Mouse (Mus musculus): ENCODE data around the gene Ap2s1. TPM values are rescaled to one million over a fixed set of nuclear protein-coding genes. Genes with fewer than 3 reads are reported as not detected.

Gene Ap2s1
- polyA plus RNA-seq, 1 experiment from 2014 or later = 280 TPM

DNA sequence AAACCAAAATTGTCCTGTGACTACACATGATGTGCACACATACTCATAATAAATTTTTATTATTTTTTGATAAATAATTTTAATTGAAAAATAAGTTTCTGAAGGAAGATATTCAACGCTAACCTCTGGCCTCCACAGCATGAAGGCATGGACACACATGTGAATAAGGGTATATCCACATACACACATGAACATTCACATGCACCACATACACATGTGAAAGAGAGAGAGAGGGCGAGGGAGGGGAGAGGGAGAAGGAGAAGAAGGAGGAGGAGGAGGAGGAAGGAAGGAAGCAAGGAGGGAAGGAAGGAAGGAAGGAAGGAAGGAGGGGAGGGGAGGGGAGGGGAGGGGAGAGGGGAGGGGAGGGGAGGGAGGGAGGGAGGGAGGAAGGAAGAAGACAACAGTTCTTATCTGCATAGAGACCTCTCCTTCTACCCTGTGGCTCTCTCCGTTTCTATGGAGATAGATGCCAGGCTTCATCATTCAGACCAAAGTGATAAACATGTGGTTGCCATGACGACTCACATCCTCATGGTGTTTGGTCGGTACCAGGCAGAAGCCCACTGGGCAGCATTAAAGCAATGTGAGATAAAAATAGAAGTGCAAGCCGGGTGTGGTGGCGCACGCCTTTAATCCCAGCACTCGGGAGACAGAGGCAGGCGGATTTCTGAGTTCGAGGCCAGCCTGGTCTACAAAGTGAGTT lies 20.8 kb downstream of the Ap2s1 start:
- WGBS = 66% methylated on average over 10 of the region's 11 CpGs
- no peak overlapping the region for H3K4me2 ChIP-seq
- no peaks in the 10 kb centered on the region for H3K9me3 ChIP-seq
- H3K36me3 ChIP-seq = no peaks in the 10 kb centered on the region
- peaks cover 23% of the 10 kb centered on the region for H3K4me1 ChIP-seq
- H3K4me3 ChIP-seq = no peak overlapping the region
- H3K27ac ChIP-seq = no peak overlapping the region
- no peaks in the 10 kb centered on the region for H3K27me3 ChIP-seq
- no peak overlapping the region for H3K9ac ChIP-seq
- ATAC-seq (ENCODE audit: borderline replicate concordance, extremely low read depth, low FRiP score, low TSS enrichment) = no peak

DNA sequence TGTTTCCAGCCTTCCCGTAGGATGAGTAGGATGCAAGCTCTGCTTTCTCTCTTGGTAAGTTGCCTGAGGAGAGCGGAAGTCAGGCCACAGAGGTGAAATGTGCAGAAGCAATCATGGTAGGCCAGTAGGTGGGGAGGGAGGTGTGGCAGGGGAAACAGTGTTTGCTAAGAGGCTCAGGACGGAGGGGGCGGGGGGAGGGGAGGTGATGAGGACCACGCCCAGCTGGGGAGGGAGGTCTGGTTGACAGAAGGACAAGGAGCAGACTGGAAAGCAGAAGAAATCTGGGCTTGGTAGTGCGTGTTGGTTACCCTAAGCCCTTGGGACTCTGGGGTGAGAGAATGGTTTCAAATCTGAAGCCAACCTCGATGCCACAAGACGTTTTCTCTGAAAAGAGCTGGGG lies 22.1 kb downstream of the Ap2s1 start:
- WGBS = 14% methylated on average over 8 of the region's 8 CpGs
- no peak overlapping the region for H3K4me2 ChIP-seq
- peak overlapping the region; percentile 66 for H3K27ac ChIP-seq

DNA sequence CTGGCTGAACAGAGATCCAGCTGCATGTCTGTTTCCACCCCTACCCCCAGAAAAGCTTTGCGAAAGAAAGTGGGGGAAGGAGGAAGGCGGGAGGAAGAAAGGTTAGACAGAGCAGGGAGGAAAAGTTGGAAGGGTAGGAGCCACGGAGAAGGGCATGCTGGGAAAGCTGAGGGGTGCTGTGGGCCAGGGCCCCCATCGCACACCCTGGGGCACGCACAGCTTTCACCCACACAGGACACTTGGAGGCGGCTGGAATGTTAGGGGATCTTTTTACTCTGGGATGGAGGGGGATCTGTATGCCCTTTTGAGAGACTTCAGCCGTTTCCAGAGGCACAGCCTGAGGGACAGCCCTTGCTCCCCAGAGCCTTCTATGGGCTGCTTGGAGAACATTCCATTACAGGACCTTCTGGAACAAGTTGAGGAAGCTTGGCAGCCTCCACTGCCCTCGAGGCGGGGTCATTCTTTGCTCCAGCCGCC lies 22.8 kb downstream of the Ap2s1 start:
- no peak overlapping the region for H3K4me3 ChIP-seq
- 30% methylated on average over 10 of the region's 10 CpGs for WGBS
- no peaks in the 10 kb centered on the region for H3K27me3 ChIP-seq
- H3K9me3 ChIP-seq = no peaks in the 10 kb centered on the region
- ATAC-seq (ENCODE audit: borderline replicate concordance, extremely low read depth, low FRiP score, low TSS enrichment) = peak; percentile 71; the same call in 1 of the 2 replicates
- peak overlapping the region; percentile 81 for H3K27ac ChIP-seq
- H3K4me2 ChIP-seq = peak overlapping the region; percentile 30; the same call in 1 of the 2 replicates
- no peak overlapping the region for H3K9ac ChIP-seq
- H3K4me1 ChIP-seq = peaks cover 16% of the 10 kb centered on the region
- no peaks in the 10 kb centered on the region for H3K36me3 ChIP-seq

More for the DNA sequence above, 22.1 kb downstream of the Ap2s1 start:
- no peaks in the 10 kb centered on the region for H3K27me3 ChIP-seq
- ATAC-seq (ENCODE audit: borderline replicate concordance, extremely low read depth, low FRiP score, low TSS enrichment) = no peak
- peaks cover 20% of the 10 kb centered on the region for H3K4me1 ChIP-seq
- no peak overlapping the region for H3K9ac ChIP-seq
- no peaks in the 10 kb centered on the region for H3K36me3 ChIP-seq
- no peaks in the 10 kb centered on the region for H3K9me3 ChIP-seq
- H3K4me3 ChIP-seq = no peak overlapping the region

DNA sequence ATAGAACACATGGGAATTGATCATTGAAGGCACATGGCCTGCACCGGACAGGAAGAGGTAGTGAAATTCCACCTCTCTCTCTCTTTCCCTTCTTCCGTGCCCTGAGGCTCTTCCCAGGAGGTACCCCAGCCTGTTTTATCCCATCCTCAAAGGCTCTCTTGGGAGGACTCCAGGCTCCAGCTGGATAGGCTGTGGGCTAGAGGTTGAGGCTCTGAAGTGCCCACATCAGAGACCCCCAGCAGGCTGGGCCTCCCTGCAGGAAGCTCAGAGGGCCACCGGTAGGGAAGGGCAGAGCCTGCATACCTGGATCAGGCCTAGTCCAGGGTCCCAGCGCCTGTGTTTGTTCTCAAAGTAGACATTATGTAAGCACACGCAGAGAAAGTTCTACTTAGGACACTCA lies 23.4 kb downstream of the Ap2s1 start:
- Histone ChIP-seq H3K4me3 (no peak overlapping the region), H3K36me3 (no peaks in the 10 kb centered on the region), H3K9me3 (no peaks in the 10 kb centered on the region), H3K9ac (no peak overlapping the region), H3K4me2 (no peak overlapping the region), H3K4me1 (peaks cover 19% of the 10 kb centered on the region), H3K27me3 (no peaks in the 10 kb centered on the region), H3K27ac (peak overlapping the region; percentile 31; the same call in 1 of the 2 replicates)
- 38% methylated on average over 5 of the region's 5 CpGs for WGBS
- ATAC-seq (ENCODE audit: borderline replicate concordance, extremely low read depth, low FRiP score, low TSS enrichment) = no peak

DNA sequence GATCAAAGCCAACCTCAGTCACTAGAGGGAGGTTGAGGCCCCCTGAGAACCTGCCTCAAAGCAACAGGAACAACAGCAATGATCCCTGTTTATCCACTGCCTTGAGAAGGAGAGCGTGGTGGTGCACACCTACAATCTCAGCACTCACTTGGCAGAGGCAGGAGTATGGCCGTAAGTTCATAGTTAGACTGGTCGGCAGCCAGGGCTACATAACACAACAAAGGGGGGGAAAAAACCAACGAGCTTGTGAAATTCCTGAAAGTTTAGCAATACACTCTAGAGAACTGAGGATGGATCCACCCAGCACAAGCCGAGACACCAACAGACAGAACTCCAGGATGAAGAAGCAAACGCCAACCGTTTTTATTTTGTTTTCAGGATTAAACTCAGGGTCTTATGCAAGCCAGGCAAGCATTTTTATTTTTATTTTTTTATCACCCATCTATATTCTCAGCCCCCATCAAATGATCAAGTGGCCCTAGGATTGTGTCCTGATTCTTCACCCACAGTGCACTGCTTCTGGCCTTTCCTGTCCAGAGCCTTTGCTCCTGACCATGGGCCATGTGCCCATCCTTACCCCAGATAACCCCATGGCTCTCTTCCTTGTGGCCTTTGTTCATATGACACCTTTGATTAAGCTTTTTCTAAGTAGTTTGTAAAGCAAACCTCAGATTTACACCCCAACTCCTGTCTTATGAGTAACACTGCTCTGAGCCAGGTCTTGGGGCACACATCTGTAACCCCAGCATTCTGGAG lies 25.4 kb downstream of the Ap2s1 start:
- Histone ChIP-seq H3K9me3 (no peaks in the 10 kb centered on the region), H3K4me3 (no peak overlapping the region), H3K27ac (no peak overlapping the region), H3K4me2 (no peak overlapping the region), H3K36me3 (no peaks in the 10 kb centered on the region), H3K4me1 (peaks cover 19% of the 10 kb centered on the region), H3K27me3 (no peaks in the 10 kb centered on the region), H3K9ac (no peak overlapping the region)
- WGBS = 76% methylated on average over 7 of the region's 7 CpGs
- ATAC-seq (ENCODE audit: borderline replicate concordance, extremely low read depth, low FRiP score, low TSS enrichment) = no peak

DNA sequence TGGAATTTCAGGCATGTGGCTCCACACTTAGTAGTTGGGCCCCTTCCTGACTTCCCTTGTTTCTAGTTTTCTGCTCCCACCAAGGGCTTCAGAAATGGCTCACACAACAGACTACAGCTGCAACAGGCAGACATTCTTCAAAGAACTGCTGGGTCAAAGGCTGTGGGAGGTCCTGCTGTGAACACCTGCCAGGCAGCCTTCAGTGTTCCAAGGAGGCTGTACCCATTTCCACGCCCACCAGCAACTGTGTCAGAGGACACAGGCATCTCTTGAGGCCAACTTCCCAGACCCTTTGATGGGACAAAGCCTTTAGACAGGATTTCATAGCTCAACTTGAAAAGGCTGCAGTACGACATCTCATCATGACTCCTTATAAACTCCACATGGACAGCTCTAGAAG lies 28.2 kb downstream of the Ap2s1 start:
- H3K4me3 ChIP-seq = no peak overlapping the region
- no peaks in the 10 kb centered on the region for H3K9me3 ChIP-seq
- H3K27me3 ChIP-seq = no peaks in the 10 kb centered on the region
- no peak overlapping the region for H3K4me2 ChIP-seq
- no peaks in the 10 kb centered on the region for H3K36me3 ChIP-seq
- WGBS = 55% methylated on average over 2 of the region's 2 CpGs
- H3K4me1 ChIP-seq = peaks cover 7% of the 10 kb centered on the region; the same call in 1 of the 2 replicates
- no peak overlapping the region for H3K27ac ChIP-seq
- ATAC-seq (ENCODE audit: borderline replicate concordance, extremely low read depth, low FRiP score, low TSS enrichment) = no peak
- H3K9ac ChIP-seq = no peak overlapping the region

DNA sequence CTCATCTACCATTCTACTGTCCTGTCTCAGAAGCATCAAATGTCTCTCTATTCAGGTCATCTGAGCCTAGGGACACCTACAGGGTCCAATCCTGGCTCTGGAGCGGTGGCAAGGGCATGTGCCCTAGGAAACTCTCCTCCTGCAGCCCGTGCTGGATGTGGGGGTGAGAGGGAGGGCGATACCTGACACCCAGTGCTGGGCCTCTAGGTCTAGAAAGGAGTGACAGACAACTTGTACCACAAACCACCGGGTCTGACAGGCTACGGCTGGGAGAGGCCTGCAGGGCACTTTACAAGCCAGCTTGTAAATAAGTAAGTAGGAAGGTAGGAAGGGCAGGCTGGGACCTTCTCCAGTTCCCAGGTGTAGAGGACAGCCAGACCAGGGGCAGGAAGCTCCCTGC lies 37.7 kb downstream of the Ap2s1 start:
- H3K27me3 ChIP-seq = no peaks in the 10 kb centered on the region
- H3K27ac ChIP-seq = no peak overlapping the region
- no peaks in the 10 kb centered on the region for H3K36me3 ChIP-seq
- 31% methylated on average over 5 of the region's 5 CpGs for WGBS
- H3K4me1 ChIP-seq = peaks cover 4% of the 10 kb centered on the region; the same call in 1 of the 2 replicates
- H3K4me2 ChIP-seq = no peak overlapping the region
- H3K9ac ChIP-seq = no peak overlapping the region
- no peak for ATAC-seq (ENCODE audit: borderline replicate concordance, extremely low read depth, low FRiP score, low TSS enrichment)
- no peaks in the 10 kb centered on the region for H3K9me3 ChIP-seq
- no peak overlapping the region for H3K4me3 ChIP-seq

DNA sequence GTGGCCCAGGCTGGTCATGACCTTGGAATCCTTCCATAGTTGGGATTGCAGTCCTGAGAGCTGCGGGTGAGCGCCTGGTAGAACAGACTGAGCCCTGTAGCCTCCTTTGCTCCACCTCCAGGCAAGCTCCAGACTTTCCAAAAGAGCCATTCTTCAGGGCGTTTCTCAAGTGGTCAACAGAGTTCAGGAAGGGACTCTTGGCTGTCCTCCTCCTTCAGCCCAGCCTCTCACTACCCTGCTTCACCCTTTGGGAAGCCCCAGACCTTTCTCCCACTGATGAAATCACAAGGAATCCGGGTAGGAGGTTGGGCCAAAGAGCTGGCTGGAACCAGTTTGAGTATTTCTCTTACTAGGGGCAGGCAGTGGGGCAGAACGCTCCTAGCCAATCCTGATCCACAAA lies 41.9 kb downstream of the Ap2s1 start:
- no peak for ATAC-seq (ENCODE audit: borderline replicate concordance, extremely low read depth, low FRiP score, low TSS enrichment)
- 47% methylated on average over 5 of the region's 5 CpGs for WGBS
- H3K36me3 ChIP-seq = no peaks in the 10 kb centered on the region
- peak overlapping the region; percentile 64 for H3K27ac ChIP-seq
- H3K4me3 ChIP-seq = no peak overlapping the region
- no peaks in the 10 kb centered on the region for H3K27me3 ChIP-seq
- no peak overlapping the region for H3K9ac ChIP-seq
- peaks cover 32% of the 10 kb centered on the region for H3K4me1 ChIP-seq
- H3K9me3 ChIP-seq = no peaks in the 10 kb centered on the region
- H3K4me2 ChIP-seq = no peak overlapping the region

DNA sequence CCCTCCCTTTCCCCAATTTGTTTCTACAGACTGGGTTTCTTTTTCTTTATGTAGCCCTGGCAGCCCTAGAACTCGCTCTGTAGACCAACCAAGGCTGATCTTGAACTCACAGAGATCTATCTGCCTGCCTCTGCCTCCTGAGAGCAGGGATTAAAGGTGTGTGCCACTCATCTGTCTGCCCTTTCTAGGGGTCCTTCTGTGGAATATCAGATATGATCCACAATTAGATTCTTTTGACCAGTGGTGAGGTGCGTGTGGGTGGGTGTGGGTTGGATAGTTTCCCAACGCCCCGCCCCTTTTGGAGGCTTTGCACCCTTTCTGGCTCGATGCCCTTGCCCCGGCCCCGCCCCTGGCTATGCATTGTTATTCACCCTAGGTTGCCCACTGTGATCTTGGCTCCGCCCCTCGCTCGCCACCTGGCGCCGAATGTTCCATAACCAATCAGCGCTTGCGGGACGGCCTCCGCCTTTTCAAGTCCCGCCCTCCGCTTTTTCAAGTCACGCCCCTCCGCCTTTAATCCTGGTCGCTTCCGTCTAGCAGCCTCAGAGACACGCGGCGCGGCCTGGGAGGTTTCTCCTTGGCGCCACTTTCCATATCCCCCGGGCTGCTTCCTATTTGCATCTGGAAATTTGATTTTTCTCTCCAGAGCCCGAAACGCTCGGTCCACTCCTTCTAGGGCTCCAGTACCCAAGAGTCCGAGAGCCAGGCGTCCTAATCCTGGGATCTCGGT lies 42.8 kb downstream of the Ap2s1 start, which contains the start of gene Slc1a5:
Gene Slc1a5 (plus strand): TSS at position 516 of the 730 bp plus-strand sequence.
- H3K9ac ChIP-seq = peak within 1 kb of the TSS; percentile 78
- ATAC-seq (ENCODE audit: borderline replicate concordance, extremely low read depth, low FRiP score, low TSS enrichment) = peak; percentile 86
- peaks cover 35% of the 10 kb centered on the region for H3K4me1 ChIP-seq
- peak within 1 kb of the TSS; percentile 60 for H3K4me3 ChIP-seq
- H3K4me2 ChIP-seq = peak within 1 kb of the TSS; percentile 96
- H3K36me3 ChIP-seq = no peaks in the 10 kb centered on the region
- peak within 1 kb of the TSS; percentile 64 for H3K27ac ChIP-seq
- no peaks in the 10 kb centered on the region for H3K9me3 ChIP-seq
- 3% methylated on average over 34 of the region's 34 CpGs for WGBS
- no peaks in the 10 kb centered on the region for H3K27me3 ChIP-seq

DNA sequence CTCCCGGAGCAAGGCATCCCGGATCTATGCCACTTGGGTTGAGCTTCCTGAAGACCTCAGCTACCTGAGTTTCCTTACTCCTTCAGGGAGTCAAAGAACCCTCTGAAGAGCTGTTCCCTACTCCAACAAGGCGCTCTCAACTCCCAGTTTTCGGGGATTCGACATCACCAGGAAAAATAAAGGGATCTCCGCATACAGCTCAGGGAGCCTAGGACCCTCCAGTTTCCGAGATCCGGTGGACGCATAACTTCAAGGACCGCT lies 43.3 kb downstream of the Ap2s1 start:
- under 1% methylated on average over 10 of the region's 10 CpGs for WGBS
- H3K9ac ChIP-seq = peak overlapping the region; percentile 78
- H3K4me2 ChIP-seq = peak overlapping the region; percentile 96
- H3K27me3 ChIP-seq = no peaks in the 10 kb centered on the region
- H3K36me3 ChIP-seq = no peaks in the 10 kb centered on the region
- ATAC-seq (ENCODE audit: borderline replicate concordance, extremely low read depth, low FRiP score, low TSS enrichment) = no peak; the same call in 1 of the 2 replicates
- H3K4me3 ChIP-seq = peak overlapping the region; percentile 60
- peaks cover 35% of the 10 kb centered on the region for H3K4me1 ChIP-seq
- no peaks in the 10 kb centered on the region for H3K9me3 ChIP-seq
- H3K27ac ChIP-seq = peak overlapping the region; percentile 64

DNA sequence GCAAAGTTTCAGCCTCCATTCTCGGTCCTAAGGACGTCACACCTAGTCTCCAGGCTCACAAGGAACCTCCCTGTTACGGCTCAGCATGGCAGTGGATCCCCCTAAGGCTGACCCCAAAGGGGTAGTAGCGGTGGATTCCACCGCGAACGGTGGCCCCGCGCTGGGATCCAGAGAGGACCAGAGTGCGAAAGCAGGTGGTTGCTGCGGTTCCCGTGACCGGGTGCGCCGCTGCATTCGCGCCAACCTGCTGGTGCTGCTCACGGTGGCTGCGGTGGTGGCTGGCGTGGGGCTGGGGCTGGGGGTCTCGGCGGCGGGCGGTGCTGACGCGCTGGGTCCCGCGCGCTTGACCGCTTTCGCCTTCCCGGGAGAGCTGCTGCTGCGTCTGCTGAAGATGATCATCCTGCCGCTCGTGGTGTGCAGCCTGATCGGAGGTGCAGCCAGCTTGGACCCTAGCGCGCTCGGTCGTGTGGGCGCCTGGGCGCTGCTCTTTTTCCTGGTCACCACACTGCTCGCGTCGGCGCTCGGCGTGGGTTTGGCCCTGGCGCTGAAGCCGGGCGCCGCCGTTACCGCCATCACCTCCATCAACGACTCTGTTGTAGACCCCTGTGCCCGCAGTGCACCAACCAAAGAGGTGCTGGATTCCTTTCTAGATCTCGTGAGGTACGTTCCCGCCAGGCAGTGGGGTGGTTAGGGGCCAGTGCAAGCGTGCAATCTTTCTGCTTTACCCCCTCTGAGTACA lies 43.8 kb downstream of the Ap2s1 start:
- Histone ChIP-seq H3K27ac (peak overlapping the region; percentile 64), H3K4me1 (peaks cover 35% of the 10 kb centered on the region), H3K27me3 (no peaks in the 10 kb centered on the region), H3K9me3 (no peaks in the 10 kb centered on the region), H3K4me3 (peak overlapping the region; percentile 60), H3K36me3 (peaks cover 3% of the 10 kb centered on the region; the same call in 1 of the 2 replicates), H3K4me2 (peak overlapping the region; percentile 96), H3K9ac (peak overlapping the region; percentile 78)
- WGBS = under 1% methylated on average over 59 of the region's 60 CpGs
- peak; percentile 9; the same call in 1 of the 2 replicates for ATAC-seq (ENCODE audit: borderline replicate concordance, extremely low read depth, low FRiP score, low TSS enrichment)

Measured in lung, embryonic 15.5 days (tissue).